Mouse (Mus musculus): ENCODE data around the gene Slc12a5.

DNA sequence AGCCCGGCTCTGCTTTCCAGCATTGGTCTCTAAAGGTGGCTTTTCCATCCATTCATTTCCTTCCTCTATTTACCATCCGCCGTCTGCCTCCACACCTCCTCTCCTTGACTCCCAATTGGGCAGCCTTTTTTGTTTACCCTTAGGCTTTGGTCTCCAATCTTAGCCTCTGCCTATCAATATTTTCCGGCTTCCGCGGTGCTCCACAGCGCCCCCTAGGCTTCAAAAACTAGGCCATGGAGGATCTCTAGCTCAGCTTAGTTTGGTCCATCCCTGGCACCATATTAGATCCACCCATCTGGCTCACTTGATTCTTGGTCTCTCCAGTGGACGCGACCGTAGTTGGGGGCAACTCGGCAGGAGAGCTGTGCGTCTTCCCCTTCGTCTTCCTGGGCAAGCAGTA is 10.1 kb upstream of the Slc12a5 start:
- TF ChIP-seq CTCF (IDR thresholded peaks at IDR 0.05; ENCODE audit: borderline replicate concordance, extremely low read depth, insufficient read depth, insufficient read length) (peak; percentile 58; the same call in 1 of the 2 replicates), POLR2A (IDR thresholded peaks at IDR 0.05; ENCODE audit: borderline replicate concordance, extremely low read depth, insufficient read depth, insufficient read length, poor library complexity, severe bottlenecking) (no peak)

Data from brain, embryonic 14.5 days (tissue).